Mouse (Mus musculus) MEL (cell line): ENCODE results near the gene Zbp1.

Source experiments
- BHLHE40 ChIP-seq: IDR thresholded peaks from 2 replicates; pipeline ENCODE4 v1.6.1; 2012; ENCODE audit warnings: low read depth, mild to moderate bottlenecking, inconsistent platforms, low read length, improper control_type of control experiment, borderline replicate concordance
- CTCF ChIP-seq, 3 experiments: IDR thresholded peaks in 2 of 3; conservative IDR thresholded peaks in 1 of 3; 2 replicates each; pipeline ENCODE4 v1.5.1; 2011 to 2012; ENCODE audit warnings: low read length in 3 of 3, low read depth in 2 of 3, mild to moderate bottlenecking in 2 of 3, improper control_type of control experiment in 1 of 3, inconsistent platforms in 1 of 3, mixed read lengths in 1 of 3, moderate library complexity in 1 of 3; ENCODE audit not compliant: control insufficient read depth in 1 of 3, insufficient read depth in 1 of 3, poor library complexity in 1 of 3, severe bottlenecking in 1 of 3
- E2F4 ChIP-seq: IDR thresholded peaks from 2 replicates; pipeline ENCODE4 v1.6.1; 2011; ENCODE audit warnings: low read depth, low read length, improper control_type of control experiment, borderline replicate concordance
- ETS1 ChIP-seq: IDR thresholded peaks from 2 replicates; pipeline ENCODE4 v1.6.1; 2012; ENCODE audit warnings: low read depth, mild to moderate bottlenecking, inconsistent platforms, low read length, improper control_type of control experiment, moderate library complexity
- JUND ChIP-seq: IDR thresholded peaks from 2 replicates; pipeline ENCODE4 v1.6.1; 2011; ENCODE audit warnings: low read depth, mild to moderate bottlenecking, improper control_type of control experiment, low read length
- MAZ ChIP-seq: IDR thresholded peaks from 2 replicates; pipeline ENCODE4 v1.6.1; 2012; ENCODE audit warnings: low read depth, mild to moderate bottlenecking, inconsistent platforms, low read length, improper control_type of control experiment
- MEF2A ChIP-seq: IDR thresholded peaks from 2 replicates; pipeline ENCODE4 v1.6.1; 2014; ENCODE audit warnings: low read depth, mild to moderate bottlenecking, inconsistent platforms, low read length, improper control_type of control experiment; ENCODE audit not compliant: poor library complexity, insufficient replicate concordance, severe bottlenecking; ENCODE audit errors: extremely low read depth
- MXI1 ChIP-seq: IDR thresholded peaks from 2 replicates; pipeline ENCODE4 v1.6.1; 2011; ENCODE audit warnings: mild to moderate bottlenecking, low read depth, low read length, improper control_type of control experiment
- POLR2A ChIP-seq, 2 experiments: IDR thresholded peaks; 2 replicates each; pipeline ENCODE4 v1.6.1; 2011 to 2012; ENCODE audit warnings: low read length in 2 of 2, mild to moderate bottlenecking in 2 of 2, control low read depth in 1 of 2, improper control_type of control experiment in 1 of 2, low read depth in 1 of 2, moderate library complexity in 1 of 2; ENCODE audit not compliant: control insufficient read depth in 1 of 2, insufficient read depth in 1 of 2, poor library complexity in 1 of 2
- POLR2AphosphoS2 ChIP-seq: IDR thresholded peaks from 2 replicates; pipeline ENCODE4 v1.6.1; 2011; ENCODE audit warnings: low read length, improper control_type of control experiment
- POLR2AphosphoS5 ChIP-seq: IDR thresholded peaks from 2 replicates; pipeline ENCODE4 v1.6.1; 2012; ENCODE audit warnings: low read depth, borderline replicate concordance, mild to moderate bottlenecking, inconsistent platforms, low read length, moderate library complexity, mixed read lengths
- TCF12 ChIP-seq: IDR thresholded peaks from 2 replicates; pipeline ENCODE4 v1.6.1; 2014; ENCODE audit warnings: low read depth, mild to moderate bottlenecking, inconsistent platforms, low read length, improper control_type of control experiment, moderate library complexity
- ZMIZ1 ChIP-seq: IDR thresholded peaks from 2 replicates; pipeline ENCODE4 v1.6.1; 2012; ENCODE audit warnings: low read depth, mild to moderate bottlenecking, inconsistent platforms, low read length, improper control_type of control experiment, moderate library complexity
- ZNF384 ChIP-seq: IDR thresholded peaks from 2 replicates; pipeline ENCODE4 v1.6.1; 2012; ENCODE audit warnings: low read depth, mild to moderate bottlenecking, inconsistent platforms, low read length, improper control_type of control experiment

DNA sequence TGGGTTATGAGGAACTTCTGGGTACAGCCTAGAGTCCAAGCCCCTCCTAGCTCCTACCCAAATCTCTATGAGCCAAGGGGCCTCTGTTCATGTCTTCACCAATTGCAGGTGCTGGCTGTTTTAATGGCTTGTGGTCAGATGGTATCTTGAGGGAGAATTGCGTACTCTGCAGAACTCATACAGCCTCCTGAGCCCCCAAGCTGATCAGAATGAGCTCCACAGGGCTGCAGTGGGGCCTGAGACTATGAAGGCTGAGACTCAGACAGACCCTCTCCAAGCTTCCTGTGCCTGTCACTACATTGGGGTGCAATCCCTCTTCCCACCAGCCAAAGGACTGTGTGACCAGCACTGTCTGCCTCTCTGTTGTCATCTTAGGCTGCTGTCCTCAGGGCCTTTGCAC is 46.3 kb downstream of the Zbp1 start:
- no peak for TF ChIP-seq MAZ
- no peak for TF ChIP-seq TCF12
- no peak for TF ChIP-seq CTCF (IDR thresholded peaks at IDR 0.05 in 2 of 3, conservative IDR thresholded peaks at IDR 0.05 in 1 of 3; ENCODE audit: control insufficient read depth in 1 of 3, insufficient read depth in 1 of 3, low read depth in 2 of 3, low read length in 3 of 3, poor library complexity in 1 of 3, severe bottlenecking in 1 of 3)
- no peak for TF ChIP-seq POLR2A (IDR thresholded peaks at IDR 0.05; ENCODE audit: control insufficient read depth in 1 of 2, insufficient read depth in 1 of 2, low read depth in 1 of 2, low read length in 2 of 2, poor library complexity in 1 of 2)
- TF ChIP-seq POLR2AphosphoS5, result no peak
- TF ChIP-seq JUND, result no peak
- no peak for TF ChIP-seq E2F4
- no peak for TF ChIP-seq POLR2AphosphoS2
- TF ChIP-seq BHLHE40, result no peak
- TF ChIP-seq MXI1, result no peak
- no peak for TF ChIP-seq ZMIZ1
- TF ChIP-seq MEF2A, result no peak
- TF ChIP-seq ETS1, result no peak
- TF ChIP-seq ZNF384, result no peak
